Mouse (Mus musculus) heart, postnatal 0 days (tissue): ENCODE measurements around the gene Prrg2. TPM values are rescaled to one million over a fixed set of nuclear protein-coding genes. Genes with fewer than 3 reads are reported as not detected.

Experiments
- ATAC-seq: fragments of 200-750 bp; cut with Nextera tagmentation; 2 replicates; pipeline ENCODE4 v1.8.0; 2017; ENCODE audit warnings: low read depth, moderate number of reproducible peaks, moderate library complexity; ENCODE audit not compliant: insufficient read depth
- DNase-seq: peaks from one replicate; pipeline ENCODE4 v3.0.0-alpha.2; 2016; ENCODE audit warnings: low spot score
- H3K27ac ChIP-seq: fragments of 300-500 bp; sonication (generic); 2 replicates; pipeline ENCODE4 v1.5.1; 2014; ENCODE audit warnings: low read depth, mild to moderate bottlenecking
- H3K27me3 ChIP-seq: fragments of 300-500 bp; sonication (generic); 2 replicates; pipeline ENCODE4 v1.6.1; 2014; ENCODE audit warnings: low read length, mixed read lengths; ENCODE audit not compliant: control insufficient read depth, insufficient read depth
- H3K36me3 ChIP-seq: fragments of 300-500 bp; sonication (generic); replicated peaks from 2 replicates; pipeline ENCODE4 v1.6.1; 2014; ENCODE audit warnings: low read length, mixed read lengths; ENCODE audit not compliant: control insufficient read depth, insufficient read depth
- H3K4me1 ChIP-seq: fragments of 300-500 bp; sonication (generic); 2 replicates; pipeline ENCODE4 v1.6.1; 2014; ENCODE audit warnings: antibody characterized with exemption; ENCODE audit not compliant: control insufficient read depth, insufficient read depth
- H3K4me2 ChIP-seq: fragments of 300-500 bp; sonication (generic); 2 replicates; pipeline ENCODE4 v1.6.1; 2014; ENCODE audit warnings: low read depth, mild to moderate bottlenecking, low read length, moderate library complexity
- H3K4me3 ChIP-seq: fragments of 300-500 bp; sonication (generic); 2 replicates; pipeline ENCODE4 v1.5.1; 2014; ENCODE audit warnings: low read depth, low read length
- H3K9ac ChIP-seq: fragments of 300-500 bp; sonication (generic); replicated peaks from 2 replicates; pipeline ENCODE4 v1.6.1; 2014; ENCODE audit warnings: low read depth, low read length, mixed read lengths
- H3K9me3 ChIP-seq: fragments of 300-500 bp; sonication (generic); replicated peaks from 2 replicates; pipeline ENCODE4 v1.6.1; 2016; ENCODE audit warnings: low read length; ENCODE audit not compliant: control insufficient read depth
- CTCF ChIP-seq: IDR thresholded peaks from 2 replicates; pipeline ENCODE4 v1.5.1; 2016; ENCODE audit warnings: antibody characterized with exemption, control low read depth, low read depth
- EP300 ChIP-seq: IDR thresholded peaks from 2 replicates; pipeline ENCODE4 v1.6.1; 2016; ENCODE audit warnings: antibody characterized with exemption, low read depth
- WGBS: fragments of 180-500 bp; shearing (Covaris S2); extraction: QIAGEN DNeasy Blood & Tissue Kit; methylation state at CpG from one replicate; pipeline ENCODE4 v1.1.7; 2014; 5-methylcytosine and 5-hydroxymethylcytosine counted together
- polyA plus RNA-seq: library from polyadenylated mRNA; unstranded; fragments of >200 nt; fragmentation: Nextera tagmentation; extraction: Ambion mirVana; gene quantifications from 2 replicates; pipeline ENCODE4 v1.2.1, GENCODE M21; 2015
- total RNA-seq: library from RNA; depleted of rRNA; stranded (reverse); fragments of >200 nt; gene quantifications from 2 replicates; pipeline ENCODE4 v1.2.3, GENCODE M21; 2014; ENCODE audit warnings: low replicate concordance

Prrg2 gene
- total and polyA plus RNA-seq, 2 experiments from 2014 or later: 13.3 to 22.0 TPM

DNA sequence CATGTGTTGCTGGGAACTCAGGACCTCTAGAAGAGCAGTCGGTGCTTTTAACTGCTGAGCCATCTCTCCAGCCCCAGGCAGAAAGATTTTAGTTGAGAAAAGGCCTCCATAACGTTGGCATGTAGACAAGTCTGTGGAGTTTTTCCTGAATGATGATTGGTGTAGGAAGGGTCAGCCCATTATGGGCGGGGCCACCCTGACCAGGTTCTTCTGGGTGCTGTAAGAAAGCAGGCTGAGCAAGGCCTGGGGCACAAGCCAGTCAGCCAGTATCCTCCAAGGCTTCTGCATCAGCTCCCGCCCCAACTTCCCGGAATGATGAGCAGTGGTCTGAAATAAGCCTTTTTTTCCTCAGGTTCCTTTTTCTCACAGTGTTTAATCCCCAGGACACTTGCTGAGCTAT, 18.5 kb upstream of the Prrg2 start:
- DNase-seq: no peak
- H3K27ac ChIP-seq: no peak overlapping the region
- peaks cover 2% of the 10 kb centered on the region; the same call in 1 of the 2 replicates for H3K4me1 ChIP-seq
- WGBS: 55% methylated on average over 5 of the region's 5 CpGs
- peaks cover 22% of the 10 kb centered on the region for H3K36me3 ChIP-seq
- no peaks in the 10 kb centered on the region for H3K27me3 ChIP-seq
- ATAC-seq: no peak
- no peak overlapping the region for H3K4me3 ChIP-seq
- TF ChIP-seq CTCF (no peak), EP300 (no peak)
- H3K9me3 ChIP-seq: no peaks in the 10 kb centered on the region
- no peak overlapping the region for H3K4me2 ChIP-seq
- no peak overlapping the region for H3K9ac ChIP-seq

DNA sequence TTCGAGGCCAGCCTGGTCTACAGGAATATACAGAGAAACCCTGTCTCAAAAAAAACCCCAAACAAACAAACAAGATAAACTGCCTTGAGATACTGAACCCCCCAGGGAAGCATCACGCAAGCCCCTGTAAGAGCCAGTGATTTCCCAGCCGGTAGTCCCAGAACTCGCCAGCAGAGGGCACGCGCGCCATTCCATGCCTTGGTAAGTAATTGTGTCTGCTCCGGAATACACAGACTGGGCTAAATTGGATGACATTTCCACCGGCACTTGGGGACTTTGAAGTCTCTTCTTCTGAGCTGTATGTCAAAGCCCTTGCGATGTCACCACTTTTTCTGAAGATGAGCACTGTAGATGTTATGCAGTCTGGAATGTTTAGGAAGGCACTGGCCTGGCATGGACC, 17.4 kb upstream of the Prrg2 start:
- Histone ChIP-seq H3K9ac (no peak overlapping the region), H3K9me3 (no peaks in the 10 kb centered on the region), H3K36me3 (peaks cover 23% of the 10 kb centered on the region), H3K4me2 (no peak overlapping the region), H3K27ac (no peak overlapping the region), H3K4me3 (no peak overlapping the region), H3K4me1 (peaks cover 9% of the 10 kb centered on the region; the same call in 1 of the 2 replicates), H3K27me3 (no peaks in the 10 kb centered on the region)
- DNase-seq: peak; percentile 81
- under 1% methylated on average over 10 of the region's 10 CpGs for WGBS
- TF ChIP-seq EP300: no peak
- TF ChIP-seq CTCF: peak; percentile 94
- ATAC-seq: peak; percentile 33; the same call in 1 of the 2 replicates

DNA sequence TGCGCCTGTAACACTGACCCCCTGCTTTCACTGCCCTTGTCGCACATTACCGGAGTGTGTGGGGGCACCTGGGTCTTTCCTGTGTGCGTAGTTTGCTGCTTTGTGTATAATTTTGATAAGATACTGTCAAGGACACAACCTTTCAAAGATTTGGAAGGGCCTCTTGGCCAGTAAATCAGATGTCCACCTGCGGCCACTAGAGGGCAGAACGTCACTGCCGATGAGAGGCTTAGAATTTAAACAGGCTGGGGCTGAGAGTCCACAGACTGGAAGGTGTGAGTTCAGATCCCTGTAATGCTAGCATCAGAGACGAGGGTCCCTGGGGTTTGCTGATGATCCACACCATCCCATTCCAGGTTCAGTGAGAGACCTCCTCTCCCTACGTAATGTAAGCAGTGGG, 16.0 kb upstream of the Prrg2 start:
- Histone ChIP-seq H3K4me1 (peaks cover 9% of the 10 kb centered on the region; the same call in 1 of the 2 replicates), H3K4me2 (no peak overlapping the region), H3K27ac (no peak overlapping the region), H3K9ac (no peak overlapping the region), H3K36me3 (peaks cover 32% of the 10 kb centered on the region), H3K4me3 (no peak overlapping the region), H3K27me3 (no peaks in the 10 kb centered on the region), H3K9me3 (no peaks in the 10 kb centered on the region)
- peak; percentile 78 for DNase-seq
- 21% methylated on average over 9 of the region's 9 CpGs for WGBS
- TF ChIP-seq CTCF: peak; percentile 87
- no peak for TF ChIP-seq EP300
- no peak; the same call in 1 of the 2 replicates for ATAC-seq

DNA sequence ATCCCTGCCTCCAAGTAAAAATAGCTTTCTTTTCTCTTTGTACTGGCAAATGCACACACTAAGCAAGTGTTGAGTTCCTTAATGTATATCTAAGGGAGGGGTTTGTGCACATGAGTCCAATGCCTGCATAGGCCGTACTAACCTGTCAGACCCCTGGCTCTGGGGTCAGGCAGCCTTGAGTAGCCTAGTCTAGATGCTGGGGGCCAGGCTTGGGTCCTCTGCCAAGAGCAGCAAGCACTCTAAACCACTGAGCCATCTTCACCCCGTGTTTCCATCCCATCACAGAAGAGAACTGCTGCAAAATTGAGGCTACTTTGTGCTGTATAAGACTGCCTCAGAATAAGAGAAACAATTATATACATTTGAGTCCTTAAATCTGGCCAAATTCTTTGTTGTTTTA, 15.4 kb upstream of the Prrg2 start:
- Histone ChIP-seq H3K27me3 (no peaks in the 10 kb centered on the region), H3K9me3 (no peaks in the 10 kb centered on the region), H3K36me3 (peaks cover 32% of the 10 kb centered on the region), H3K4me2 (no peak overlapping the region), H3K27ac (no peak overlapping the region), H3K4me3 (no peak overlapping the region), H3K9ac (no peak overlapping the region), H3K4me1 (peaks cover 9% of the 10 kb centered on the region; the same call in 1 of the 2 replicates)
- DNase-seq (no peak), ATAC-seq (no peak)
- no peak for TF ChIP-seq EP300
- TF ChIP-seq CTCF: no peak
- 94% methylated on average over 2 of the region's 2 CpGs for WGBS

DNA sequence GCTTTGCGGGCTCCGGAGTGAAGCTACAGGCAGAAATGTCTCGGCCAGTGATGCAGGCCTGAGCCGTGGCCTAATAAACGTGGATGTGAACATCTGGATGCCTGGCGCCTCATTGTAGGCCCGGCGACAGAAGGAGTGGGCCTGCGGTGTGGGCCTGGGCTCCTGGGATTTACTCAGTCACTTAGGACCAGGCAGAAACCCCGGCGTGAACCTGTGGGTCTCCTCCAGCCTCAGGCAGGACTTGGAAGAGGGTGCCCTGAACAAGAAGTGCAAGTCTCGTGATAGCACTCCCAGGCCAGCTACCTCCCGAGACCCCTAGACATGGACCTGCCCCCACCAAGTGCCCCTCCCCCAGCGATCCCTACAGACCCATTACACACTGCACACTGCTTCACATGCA, 14.8 kb upstream of the Prrg2 start:
- WGBS: 86% methylated on average over 14 of the region's 14 CpGs
- Histone ChIP-seq H3K9ac (no peak overlapping the region), H3K4me2 (no peak overlapping the region), H3K36me3 (peaks cover 32% of the 10 kb centered on the region), H3K27ac (no peak overlapping the region), H3K4me3 (no peak overlapping the region), H3K9me3 (no peaks in the 10 kb centered on the region), H3K4me1 (peaks cover 9% of the 10 kb centered on the region; the same call in 1 of the 2 replicates), H3K27me3 (no peaks in the 10 kb centered on the region)
- no peak for TF ChIP-seq CTCF
- no peak for TF ChIP-seq EP300
- no peak for DNase-seq
- no peak for ATAC-seq

DNA sequence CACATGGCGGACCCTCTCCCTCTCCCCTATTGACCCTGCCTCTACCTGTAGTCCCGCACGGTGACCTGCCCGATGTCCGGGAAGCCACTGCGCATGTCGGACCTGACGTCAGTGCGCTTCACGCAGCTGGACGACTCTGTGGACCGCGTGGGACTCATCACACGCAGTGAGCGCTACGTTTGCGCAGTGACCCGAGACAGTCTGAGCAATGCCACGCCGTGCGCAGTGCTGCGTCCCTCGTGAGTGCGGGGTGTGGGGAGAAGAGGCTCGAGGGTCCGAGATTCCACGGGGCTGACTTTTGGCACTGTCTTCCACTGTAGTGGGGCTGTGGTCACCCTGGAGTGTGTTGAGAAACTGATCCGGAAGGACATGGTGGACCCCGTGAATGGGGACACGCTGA, 14.0 kb upstream of the Prrg2 start:
- Histone ChIP-seq H3K9ac (no peak overlapping the region), H3K36me3 (peaks cover 32% of the 10 kb centered on the region), H3K27me3 (no peaks in the 10 kb centered on the region), H3K4me3 (no peak overlapping the region), H3K4me1 (peaks cover 9% of the 10 kb centered on the region; the same call in 1 of the 2 replicates), H3K9me3 (no peaks in the 10 kb centered on the region), H3K4me2 (no peak overlapping the region), H3K27ac (no peak overlapping the region)
- DNase-seq (no peak), ATAC-seq (no peak)
- no peak for TF ChIP-seq EP300
- TF ChIP-seq CTCF: no peak
- 91% methylated on average over 30 of the region's 30 CpGs for WGBS
